Mouse (Mus musculus) bone marrow, adult 2 months (tissue): ENCODE results near the gene Shc2.
A peak's percentile ranks its signal among the peaks of the same experiment; 100 is the strongest.

Experiments used
- CTCF ChIP-seq: fragments of 200-500 bp; IDR thresholded peaks from 2 replicates; pipeline ENCODE4 v1.5.1; 2011; ENCODE audit warnings: low read length, control low read depth; ENCODE audit not compliant: control insufficient read depth, insufficient read depth
- POLR2A ChIP-seq: fragments of 200-500 bp; IDR thresholded peaks from 2 replicates; pipeline ENCODE4 v1.6.1; 2011; ENCODE audit warnings: low read depth, mild to moderate bottlenecking, control low read depth, low read length, borderline replicate concordance; ENCODE audit not compliant: control insufficient read depth

- TF ChIP-seq CTCF, result peak; percentile 80
- TF ChIP-seq POLR2A, result no peak
Observed at GRCm38 (mm10) chr10:79594872-79595589, 42.7 kb downstream of the Shc2 start.
